15 mouse cellular contexts compared by ENCODE assay signal in the genomic region with DNA sequence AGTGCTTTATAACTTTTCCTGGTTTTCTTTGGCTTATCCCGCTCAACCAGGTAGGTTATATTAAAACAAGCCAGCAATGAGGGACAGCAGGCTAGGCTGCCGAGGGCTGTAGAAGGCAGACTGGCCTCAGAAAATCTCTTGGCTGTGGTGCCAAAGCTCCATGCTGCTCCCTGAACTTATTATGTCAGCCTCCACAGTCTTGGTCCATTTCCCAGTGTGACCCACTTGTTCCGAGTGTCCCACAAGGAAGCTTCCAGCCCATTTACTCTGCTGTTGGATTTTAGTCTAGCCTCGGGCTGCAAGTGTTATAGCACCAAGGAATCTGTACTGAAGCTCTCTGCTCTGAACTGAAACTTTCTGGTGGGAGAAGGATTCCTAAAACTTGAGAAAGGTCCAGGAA. TPM values are rescaled to one million over a fixed set of nuclear protein-coding genes. Genes with fewer than 3 reads are reported as not detected.
A peak's percentile ranks its signal among the peaks of the same experiment; 100 is the strongest.
DNase-seq lines count a peak whose midpoint lies in the region.
"Had no signal": no experiment of that assay in that cellular context is flagged by ENCODE, and none has a peak within 500 bp of the region (broad histone marks: within the 10 kb centered on the region; RNA-seq: fewer than 3 reads in every experiment).

No protein-coding gene starts in this region.

- peak; percentile 42 to 54 for DNase-seq in cerebellum, postnatal 25 days
- no peak for DNase-seq in cerebellum, adult 9-10 months
- peak; percentile 26 for DNase-seq in kidney, postnatal 10 days
- no peak for DNase-seq in kidney, postnatal 36 days
- DNase-seq in NIH3T3 (ENCODE audit: low read depth) = peak; percentile 13
- DNase-seq in heart, postnatal 4 days = peak; percentile 45
- DNase-seq in lung, postnatal 25 days (ENCODE audit: low spot score) = no peak
- DNase-seq: adrenal gland, postnatal 10 days; B cell, adult 2 months; embryo, embryonic 11 days; kidney, adult 18-20 months had no signal

RNA-seq across cellular contexts. Expression of gene Gm10320, which starts 18.8 kb away (rescaled TPM):
- total RNA-seq in heart, postnatal 4 days (2021) = not detected
- total RNA-seq: gastrocnemius, postnatal 4 days; layer of hippocampus, postnatal 14 days; left cerebral cortex, adult 8-10 months; monocyte, adult 5-6 weeks had no signal

Comparison
In these comparisons a context has a peak if more than half of its experiments do, and no peak if none do; other contexts are left out.
1. DNase-seq: peak in cerebellum, postnatal 25 days (2 of 2), kidney, postnatal 10 days (single experiment), NIH3T3 (single experiment) and heart, postnatal 4 days (single experiment); none in cerebellum, adult 9-10 months (single experiment), kidney, postnatal 36 days (0 of 2) and lung, postnatal 25 days (single experiment).